Mouse (Mus musculus) hindbrain, postnatal 0 days (tissue): ENCODE results near the gene Sel1l3. TPM values are rescaled to one million over a fixed set of nuclear protein-coding genes. Genes with fewer than 3 reads are reported as not detected.

Experiments used
- ATAC-seq: fragments of 200-750 bp; cut with Nextera tagmentation; 2 replicates; pipeline ENCODE4 v1.8.0; 2017; ENCODE audit warnings: mild to moderate bottlenecking, moderate TSS enrichment, moderate library complexity
- DNase-seq: peaks from one replicate; pipeline ENCODE4 v3.0.0-alpha.2; 2015; ENCODE audit warnings: low spot score
- H3K27ac ChIP-seq: fragments of 300-500 bp; sonication (generic); 2 replicates; pipeline ENCODE4 v1.5.1; 2014; ENCODE audit warnings: mild to moderate bottlenecking
- H3K27me3 ChIP-seq: fragments of 300-500 bp; sonication (generic); 2 replicates; pipeline ENCODE4 v1.6.1; 2014; ENCODE audit warnings: low read length, mixed read lengths; ENCODE audit not compliant: insufficient read depth
- H3K36me3 ChIP-seq: fragments of 300-500 bp; sonication (generic); 2 replicates; pipeline ENCODE4 v1.6.1; 2014; ENCODE audit warnings: low read length, mixed read lengths; ENCODE audit not compliant: insufficient read depth
- H3K4me1 ChIP-seq: fragments of 300-500 bp; sonication (generic); 2 replicates; pipeline ENCODE4 v1.6.1; 2014; ENCODE audit warnings: antibody characterized with exemption, low read length, mixed read lengths; ENCODE audit not compliant: insufficient read depth
- H3K4me2 ChIP-seq: fragments of 300-500 bp; sonication (generic); 2 replicates; pipeline ENCODE4 v1.6.1; 2014; ENCODE audit warnings: low read depth, mild to moderate bottlenecking, low read length, moderate library complexity, mixed read lengths
- H3K4me3 ChIP-seq: fragments of 300-500 bp; sonication (generic); 2 replicates; pipeline ENCODE4 v1.5.1; 2014; ENCODE audit warnings: low read length
- H3K9ac ChIP-seq: fragments of 300-500 bp; sonication (generic); replicated peaks from 2 replicates; pipeline ENCODE4 v1.6.1; 2014; ENCODE audit warnings: mild to moderate bottlenecking, low read length, moderate library complexity, mixed read lengths
- H3K9me3 ChIP-seq: fragments of 300-500 bp; sonication (generic); 2 replicates; pipeline ENCODE4 v1.6.1; 2016; ENCODE audit warnings: low read length, mixed read lengths
- CTCF ChIP-seq: IDR thresholded peaks from 2 replicates; pipeline ENCODE4 v1.5.1; 2016; ENCODE audit warnings: antibody characterized with exemption, control low read depth, low read depth
- WGBS: fragments of 180-500 bp; shearing (Covaris S2); extraction: QIAGEN DNeasy Blood & Tissue Kit; methylation state at CpG from one replicate; pipeline ENCODE4 v1.1.7; 2014; 5-methylcytosine and 5-hydroxymethylcytosine counted together
- polyA plus RNA-seq: library from polyadenylated mRNA; unstranded; fragments of >200 nt; fragmentation: Nextera tagmentation; extraction: Ambion mirVana; gene quantifications from 2 replicates; pipeline ENCODE4 v1.2.1, GENCODE M21; 2015
- total RNA-seq: library from RNA; depleted of rRNA; stranded (reverse); fragments of >200 nt; gene quantifications from 2 replicates; pipeline ENCODE4 v1.2.3, GENCODE M21; 2014

The Sel1l3 gene
- total and polyA plus RNA-seq, 2 experiments from 2014 or later, result 4.7 to 19.1 TPM

- peak; percentile 58 for DNase-seq
Measured at GRCm38 (mm10) chr5:53119689-53120088, 94.0 kb downstream of the Sel1l3 start.

GRCm38 (mm10) chr5:53118212-53118611, 95.5 kb downstream of the Sel1l3 start:
- Histone ChIP-seq H3K27ac (no peak overlapping the region), H3K4me1 (no peaks in the 10 kb centered on the region), H3K4me3 (no peak overlapping the region), H3K9me3 (no peaks in the 10 kb centered on the region), H3K9ac (no peak overlapping the region), H3K27me3 (no peaks in the 10 kb centered on the region), H3K36me3 (0 out of 2 replicates have a peak, but pooled peaks cover 4% of the 10 kb centered on the region), H3K4me2 (no peak overlapping the region)
- DNase-seq (no peak), ATAC-seq (no peak)
- 85% methylated on average over 8 of the region's 8 CpGs for WGBS
- no peak for TF ChIP-seq CTCF

More at GRCm38 (mm10) chr5:53119689-53120088, 94.0 kb downstream of the Sel1l3 start:
- Histone ChIP-seq H3K36me3 (0 out of 2 replicates have a peak, but pooled peaks cover 4% of the 10 kb centered on the region), H3K27ac (no peak overlapping the region), H3K4me2 (no peak overlapping the region), H3K9me3 (no peaks in the 10 kb centered on the region), H3K4me1 (no peaks in the 10 kb centered on the region), H3K27me3 (no peaks in the 10 kb centered on the region), H3K9ac (no peak overlapping the region), H3K4me3 (no peak overlapping the region)
- TF ChIP-seq CTCF, result no peak
- WGBS, result 32% methylated on average over 3 of the region's 3 CpGs
- no peak for ATAC-seq

GRCm38 (mm10) chr5:53114616-53115267, 99.0 kb downstream of the Sel1l3 start:
- Histone ChIP-seq H3K27ac (no peak overlapping the region), H3K27me3 (no peaks in the 10 kb centered on the region), H3K9me3 (no peaks in the 10 kb centered on the region), H3K36me3 (0 out of 2 replicates have a peak, but pooled peaks cover 4% of the 10 kb centered on the region), H3K4me2 (no peak overlapping the region), H3K9ac (no peak overlapping the region), H3K4me1 (peaks cover 3% of the 10 kb centered on the region; the same call in 1 of the 2 replicates), H3K4me3 (no peak overlapping the region)
- no peak for TF ChIP-seq CTCF
- DNase-seq (no peak), ATAC-seq (no peak)
- WGBS, result 61% methylated on average over 12 of the region's 12 CpGs

GRCm38 (mm10) chr5:53112942-53113341, 100.8 kb downstream of the Sel1l3 start:
- peaks cover 3% of the 10 kb centered on the region; the same call in 1 of the 2 replicates for H3K4me1 ChIP-seq
- H3K9ac ChIP-seq, result no peak overlapping the region
- H3K4me2 ChIP-seq, result no peak overlapping the region
- peak; percentile 40 for TF ChIP-seq CTCF
- 93% methylated on average over 5 of the region's 5 CpGs for WGBS
- ATAC-seq, result no peak
- no peaks in the 10 kb centered on the region for H3K9me3 ChIP-seq
- no peak overlapping the region for H3K4me3 ChIP-seq
- no peak for DNase-seq
- H3K36me3 ChIP-seq, result 0 out of 2 replicates have a peak, but pooled peaks cover 4% of the 10 kb centered on the region
- H3K27ac ChIP-seq, result no peak overlapping the region
- H3K27me3 ChIP-seq, result no peaks in the 10 kb centered on the region

GRCm38 (mm10) chr5:53111036-53111435, 102.7 kb downstream of the Sel1l3 start:
- 39% methylated on average over 5 of the region's 5 CpGs for WGBS
- H3K36me3 ChIP-seq, result 0 out of 2 replicates have a peak, but pooled peaks cover 1% of the 10 kb centered on the region
- no peaks in the 10 kb centered on the region for H3K27me3 ChIP-seq
- ATAC-seq (no peak), DNase-seq (no peak)
- no peak for TF ChIP-seq CTCF
- no peaks in the 10 kb centered on the region for H3K9me3 ChIP-seq
- H3K4me2 ChIP-seq, result no peak overlapping the region
- H3K4me3 ChIP-seq, result no peak overlapping the region
- H3K27ac ChIP-seq, result no peak overlapping the region
- peaks cover 3% of the 10 kb centered on the region; the same call in 1 of the 2 replicates for H3K4me1 ChIP-seq
- H3K9ac ChIP-seq, result no peak overlapping the region

GRCm38 (mm10) chr5:53110225-53110624, 103.5 kb downstream of the Sel1l3 start:
- no peak for DNase-seq
- ATAC-seq, result no peak
- Histone ChIP-seq H3K4me3 (no peak overlapping the region), H3K36me3 (no peaks in the 10 kb centered on the region), H3K4me1 (peaks cover 3% of the 10 kb centered on the region; the same call in 1 of the 2 replicates), H3K9me3 (no peaks in the 10 kb centered on the region), H3K27me3 (no peaks in the 10 kb centered on the region), H3K4me2 (no peak overlapping the region), H3K27ac (no peak overlapping the region), H3K9ac (no peak overlapping the region)
- TF ChIP-seq CTCF, result no peak
- 57% methylated on average over 4 of the region's 4 CpGs for WGBS

- Histone ChIP-seq H3K27me3 (no peaks in the 10 kb centered on the region), H3K9ac (no peak overlapping the region), H3K4me2 (no peak overlapping the region), H3K4me1 (peaks cover 3% of the 10 kb centered on the region; the same call in 1 of the 2 replicates), H3K27ac (no peak overlapping the region), H3K9me3 (no peaks in the 10 kb centered on the region), H3K36me3 (no peaks in the 10 kb centered on the region), H3K4me3 (no peak overlapping the region)
- DNase-seq (peak; percentile 49), ATAC-seq (no peak)
- 89% methylated on average over 1 of the region's 1 CpGs for WGBS
- peak; percentile 36 for TF ChIP-seq CTCF
Measured at GRCm38 (mm10) chr5:53108668-53109067, 105.1 kb downstream of the Sel1l3 start.
